Mouse (Mus musculus) neural tube, embryonic 13.5 days (tissue): ENCODE measurements around the gene Gm49368. TPM values are rescaled to one million over a fixed set of nuclear protein-coding genes. Genes with fewer than 3 reads are reported as not detected.
"Not testable (repeated sequence)": the region's sequence is repeated elsewhere in the genome, so short reads cannot be mapped to it uniquely, and the experiment has no call there.

Experiments
- ATAC-seq: fragments of 200-750 bp; cut with Nextera tagmentation; 2 replicates; pipeline ENCODE4 v1.8.0; 2017; ENCODE audit warnings: low read depth, mild to moderate bottlenecking, moderate TSS enrichment, moderate library complexity
- H3K27ac ChIP-seq: fragments of 300-500 bp; sonication (generic); replicated peaks from 2 replicates; pipeline ENCODE4 v1.5.1; 2015; ENCODE audit warnings: moderate library complexity, mild to moderate bottlenecking, inconsistent platforms
- H3K27me3 ChIP-seq: fragments of 300-500 bp; sonication (generic); 2 replicates; pipeline ENCODE4 v1.6.1; 2015; ENCODE audit warnings: mild to moderate bottlenecking, inconsistent platforms
- H3K36me3 ChIP-seq: fragments of 300-500 bp; sonication (generic); 2 replicates; pipeline ENCODE4 v1.6.1; 2015; ENCODE audit warnings: mild to moderate bottlenecking, inconsistent platforms
- H3K4me1 ChIP-seq: fragments of 300-500 bp; sonication (generic); replicated peaks from 2 replicates; pipeline ENCODE4 v1.6.1; 2015; ENCODE audit warnings: inconsistent platforms
- H3K4me2 ChIP-seq: fragments of 300-500 bp; sonication (generic); 2 replicates; pipeline ENCODE4 v1.6.1; 2015; ENCODE audit warnings: inconsistent platforms, mild to moderate bottlenecking, moderate library complexity
- H3K4me3 ChIP-seq: fragments of 300-500 bp; sonication (generic); 2 replicates; pipeline ENCODE4 v1.5.1; 2015; ENCODE audit warnings: mild to moderate bottlenecking, inconsistent platforms
- H3K9ac ChIP-seq: fragments of 300-500 bp; sonication (generic); 2 replicates; pipeline ENCODE4 v1.6.1; 2015; ENCODE audit warnings: moderate library complexity, mild to moderate bottlenecking, inconsistent platforms
- H3K9me3 ChIP-seq: fragments of 300-500 bp; sonication (generic); 2 replicates; pipeline ENCODE4 v1.6.1; 2016; ENCODE audit warnings: inconsistent platforms
- WGBS: fragments of 180-500 bp; shearing (Covaris S2); methylation state at CpG from one replicate; pipeline ENCODE4 v1.1.7; 2015; 5-methylcytosine and 5-hydroxymethylcytosine counted together
- polyA plus RNA-seq: library from polyadenylated mRNA; unstranded; fragments of >200 nt; fragmentation: Nextera tagmentation; extraction: Ambion mirVana; gene quantifications from 2 replicates; pipeline ENCODE4 v1.2.1, GENCODE M21; 2015

The Gm49368 gene
- polyA plus RNA-seq, 1 experiment from 2014 or later: not detected

DNA sequence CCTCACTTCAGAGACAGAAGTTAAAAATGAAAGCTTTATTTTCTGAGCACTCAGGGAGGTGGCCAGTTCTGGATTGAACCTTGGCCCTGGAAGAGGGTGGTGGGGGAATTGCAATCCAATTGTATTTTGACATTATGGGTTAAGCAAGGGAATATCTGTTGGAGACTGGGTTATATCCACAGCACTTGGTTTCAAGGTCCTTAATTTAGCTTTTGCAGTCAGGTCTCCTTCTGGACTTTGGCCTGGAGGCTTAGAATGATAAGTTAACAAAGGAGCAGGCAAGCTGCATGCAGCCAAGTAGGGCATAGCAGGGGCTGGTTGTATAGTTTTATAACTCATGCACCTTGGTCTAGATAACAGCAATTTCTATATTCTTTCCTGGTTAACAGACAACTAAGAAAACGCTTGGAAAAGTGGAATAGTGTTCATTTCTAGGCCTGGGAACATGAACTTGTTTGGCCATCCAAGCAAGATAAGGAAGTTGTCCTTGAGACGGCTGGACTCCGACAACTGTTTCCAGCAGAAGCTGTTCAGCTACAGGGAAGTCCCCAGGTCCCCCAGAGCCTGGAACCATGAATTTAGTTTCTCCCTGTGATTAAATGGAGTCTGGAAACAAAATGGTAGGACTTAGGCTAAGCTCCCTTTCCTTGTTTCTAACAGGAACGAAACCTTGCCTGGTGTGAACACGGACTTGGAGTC, 30.0 kb upstream of the Gm49368 start:
- Histone ChIP-seq H3K27me3 (no peaks in the 10 kb centered on the region), H3K27ac (no peak overlapping the region), H3K9me3 (no peaks in the 10 kb centered on the region), H3K9ac (no peak overlapping the region), H3K4me1 (no peaks in the 10 kb centered on the region), H3K4me2 (no peak overlapping the region), H3K4me3 (no peak overlapping the region), H3K36me3 (no peaks in the 10 kb centered on the region)
- WGBS: 89% methylated on average over 5 of the region's 5 CpGs
- no peak for ATAC-seq

DNA sequence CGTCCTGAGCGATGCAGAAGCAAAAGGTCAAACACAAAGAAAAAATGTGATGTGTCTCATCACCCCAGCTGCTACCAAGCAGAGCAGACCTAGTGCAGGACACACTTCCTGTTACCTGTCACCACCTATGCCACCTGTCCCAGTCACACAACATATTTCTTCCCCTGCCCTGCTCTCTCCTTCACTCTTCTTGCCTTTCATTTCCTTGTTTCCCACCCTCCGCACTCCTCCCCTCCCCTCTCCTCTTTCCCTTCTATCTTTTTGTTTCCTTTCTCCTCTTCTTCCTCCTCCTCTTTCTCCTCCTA, 29.5 kb upstream of the Gm49368 start:
- whole genome bisulfite sequencing: 94% methylated on average over 3 of the region's 3 CpGs
- ATAC-seq: no peak
- Histone ChIP-seq H3K4me2 (no peak overlapping the region), H3K27me3 (no peaks in the 10 kb centered on the region), H3K9ac (no peak overlapping the region), H3K4me1 (no peaks in the 10 kb centered on the region), H3K9me3 (no peaks in the 10 kb centered on the region), H3K27ac (no peak overlapping the region), H3K36me3 (no peaks in the 10 kb centered on the region), H3K4me3 (no peak overlapping the region)

GRCm38 (mm10) chr7:128033616-128034015, 28.9 kb upstream of the Gm49368 start:
- Histone ChIP-seq H3K9ac (no peak overlapping the region), H3K27me3 (no peaks in the 10 kb centered on the region), H3K27ac (no peak overlapping the region), H3K9me3 (no peaks in the 10 kb centered on the region), H3K36me3 (no peaks in the 10 kb centered on the region), H3K4me1 (no peaks in the 10 kb centered on the region), H3K4me3 (no peak overlapping the region), H3K4me2 (no peak overlapping the region)
- 98% methylated on average over 4 of the region's 4 CpGs for WGBS
- no peak for ATAC-seq

DNA sequence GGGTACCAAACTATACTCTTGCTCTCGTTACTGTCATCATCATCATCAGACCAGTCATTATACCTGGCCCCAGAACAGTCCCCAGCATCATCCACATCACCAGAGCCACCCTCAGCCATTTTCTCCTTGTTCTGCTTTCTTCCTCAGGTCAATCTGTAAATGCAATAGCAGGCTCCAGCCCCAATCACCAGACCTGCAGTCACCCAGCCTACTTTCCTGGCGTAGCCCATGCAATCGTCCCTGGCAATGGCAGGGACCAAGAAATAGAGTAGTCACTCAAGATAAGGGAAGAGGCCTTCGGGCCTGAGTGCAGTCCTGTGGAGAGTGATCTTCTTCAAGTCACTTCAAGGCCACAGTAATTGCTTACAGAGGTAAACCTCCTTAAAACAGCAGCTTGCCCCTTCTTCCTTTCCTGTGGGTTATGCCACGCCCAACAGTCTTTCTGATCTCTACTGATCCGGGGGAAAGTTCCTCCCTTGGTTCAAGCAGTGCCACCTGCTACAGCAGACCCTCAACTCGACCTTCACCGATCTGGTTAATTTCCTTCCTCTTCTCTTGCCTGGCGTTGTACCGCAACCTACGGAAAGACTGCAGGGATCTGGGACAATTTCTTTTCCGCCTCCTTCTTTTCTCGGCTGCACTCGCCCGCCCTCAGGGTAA, 20.2 kb upstream of the Gm49368 start:
- not testable (repeated sequence) for H3K4me1 ChIP-seq, ATAC-seq, H3K36me3 ChIP-seq, H3K4me2 ChIP-seq, H3K27me3 ChIP-seq, H3K27ac ChIP-seq, H3K9ac ChIP-seq, H3K9me3 ChIP-seq, H3K4me3 ChIP-seq
- 85% methylated on average over 15 of the region's 15 CpGs for WGBS

DNA sequence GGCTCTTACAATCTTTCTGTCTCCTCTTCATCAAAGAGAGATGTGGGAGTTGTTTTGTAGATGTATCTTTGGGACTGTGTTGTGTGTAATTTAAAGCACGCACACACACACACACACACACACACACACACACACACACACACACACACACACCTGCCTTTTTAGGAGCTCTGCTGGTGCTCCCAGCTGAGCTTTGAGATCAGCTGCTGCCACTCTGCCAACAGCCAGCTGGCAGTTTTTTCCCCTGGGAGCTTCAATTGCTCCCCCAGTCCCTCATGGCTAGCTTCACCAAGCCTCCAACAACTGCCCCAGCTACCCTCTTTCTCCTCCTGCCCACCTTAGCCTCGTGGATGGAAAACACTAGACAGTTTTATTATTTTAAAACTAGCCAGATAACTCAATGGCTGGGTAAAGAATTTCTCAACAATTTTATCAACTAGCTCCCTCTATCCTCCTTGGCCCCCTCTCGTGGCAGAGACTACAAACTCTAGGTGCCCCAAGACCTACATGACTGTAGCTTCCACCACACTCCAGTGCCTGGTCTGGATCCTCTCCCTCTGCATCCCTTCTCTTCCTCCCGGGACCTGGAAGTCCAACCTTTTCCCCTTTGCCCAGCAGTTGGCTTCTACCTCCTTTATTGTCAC, 18.2 kb upstream of the Gm49368 start:
- Histone ChIP-seq H3K9me3 (no peaks in the 10 kb centered on the region), H3K4me3 (no peak overlapping the region), H3K4me2 (no peak overlapping the region), H3K9ac (no peak overlapping the region), H3K27me3 (no peaks in the 10 kb centered on the region; the same call in 1 of the 2 replicates), H3K27ac (no peak overlapping the region), H3K4me1 (no peaks in the 10 kb centered on the region), H3K36me3 (no peaks in the 10 kb centered on the region)
- no peak for ATAC-seq
- 68% methylated on average over 4 of the region's 4 CpGs for WGBS

DNA sequence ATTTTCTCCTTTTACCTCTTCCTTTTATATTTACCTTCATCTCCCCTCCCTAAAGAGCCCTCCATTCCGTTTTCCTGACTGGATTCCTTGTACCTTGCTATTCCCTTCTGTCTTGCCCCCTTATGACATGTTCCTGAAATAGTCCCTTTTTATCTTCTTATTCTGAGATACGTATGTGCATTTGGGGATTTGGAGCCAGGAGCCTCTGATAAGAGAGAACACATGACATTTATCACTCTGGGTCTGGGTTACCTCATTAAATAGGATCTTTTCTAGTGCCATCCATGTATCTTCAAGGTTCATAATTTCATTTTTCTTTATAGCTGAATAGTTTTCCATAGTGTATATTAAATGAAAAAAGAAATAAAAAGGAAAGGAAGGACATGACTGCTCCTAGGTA, 16.8 kb upstream of the Gm49368 start:
- 73% methylated on average over 2 of the region's 2 CpGs for WGBS
- no peak overlapping the region for H3K27ac ChIP-seq
- no peak for ATAC-seq
- H3K36me3 ChIP-seq: no peaks in the 10 kb centered on the region
- H3K4me2 ChIP-seq: no peak overlapping the region
- no peaks in the 10 kb centered on the region for H3K4me1 ChIP-seq
- H3K27me3 ChIP-seq: no peaks in the 10 kb centered on the region; the same call in 1 of the 2 replicates
- no peaks in the 10 kb centered on the region for H3K9me3 ChIP-seq
- no peak overlapping the region for H3K9ac ChIP-seq
- H3K4me3 ChIP-seq: no peak overlapping the region

DNA sequence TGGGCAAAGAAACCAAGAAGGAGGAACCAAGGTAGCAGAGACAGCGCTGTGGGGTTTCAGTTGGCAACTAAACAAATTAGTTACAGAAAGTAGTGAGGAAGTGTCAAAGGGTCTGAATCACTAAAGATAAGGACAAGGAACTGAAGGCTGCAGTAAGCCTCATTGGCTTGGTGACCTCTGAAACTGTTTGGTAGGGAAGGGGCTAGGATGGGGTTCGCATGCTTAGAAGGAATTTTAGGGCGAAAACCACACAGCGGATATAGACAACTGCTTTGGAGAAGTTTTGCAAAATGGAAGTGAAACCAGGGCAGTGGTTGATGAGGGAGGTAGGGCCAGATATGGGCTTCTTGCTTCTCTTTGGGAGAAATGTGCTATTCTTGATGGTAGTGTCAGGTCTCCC, 13.7 kb upstream of the Gm49368 start:
- Histone ChIP-seq H3K36me3 (no peaks in the 10 kb centered on the region), H3K27ac (no peak overlapping the region), H3K4me3 (no peak overlapping the region), H3K9me3 (no peaks in the 10 kb centered on the region), H3K4me1 (no peaks in the 10 kb centered on the region), H3K27me3 (no peaks in the 10 kb centered on the region; the same call in 1 of the 2 replicates), H3K9ac (no peak overlapping the region), H3K4me2 (no peak overlapping the region)
- 91% methylated on average over 4 of the region's 4 CpGs for WGBS
- no peak for ATAC-seq

- H3K27me3 ChIP-seq: no peaks in the 10 kb centered on the region; the same call in 1 of the 2 replicates
- ATAC-seq: no peak
- WGBS: 87% methylated on average over 2 of the region's 2 CpGs
Observed at GRCm38 (mm10) chr7:128049254-128049653, 13.2 kb upstream of the Gm49368 start.

GRCm38 (mm10) chr7:128050739-128051138, 11.7 kb upstream of the Gm49368 start:
- H3K9ac ChIP-seq: no peak overlapping the region
- H3K27ac ChIP-seq: no peak overlapping the region
- H3K27me3 ChIP-seq: no peaks in the 10 kb centered on the region
- WGBS: 66% methylated on average over 4 of the region's 4 CpGs
- no peak overlapping the region for H3K4me2 ChIP-seq
- no peak for ATAC-seq
- no peaks in the 10 kb centered on the region for H3K36me3 ChIP-seq
- H3K4me3 ChIP-seq: no peak overlapping the region
- H3K9me3 ChIP-seq: no peaks in the 10 kb centered on the region
- no peaks in the 10 kb centered on the region for H3K4me1 ChIP-seq

More at GRCm38 (mm10) chr7:128049254-128049653, 13.2 kb upstream of the Gm49368 start:
- Histone ChIP-seq H3K36me3 (no peaks in the 10 kb centered on the region), H3K4me1 (no peaks in the 10 kb centered on the region), H3K4me3 (no peak overlapping the region), H3K27ac (no peak overlapping the region), H3K4me2 (no peak overlapping the region), H3K9me3 (no peaks in the 10 kb centered on the region), H3K9ac (no peak overlapping the region)

DNA sequence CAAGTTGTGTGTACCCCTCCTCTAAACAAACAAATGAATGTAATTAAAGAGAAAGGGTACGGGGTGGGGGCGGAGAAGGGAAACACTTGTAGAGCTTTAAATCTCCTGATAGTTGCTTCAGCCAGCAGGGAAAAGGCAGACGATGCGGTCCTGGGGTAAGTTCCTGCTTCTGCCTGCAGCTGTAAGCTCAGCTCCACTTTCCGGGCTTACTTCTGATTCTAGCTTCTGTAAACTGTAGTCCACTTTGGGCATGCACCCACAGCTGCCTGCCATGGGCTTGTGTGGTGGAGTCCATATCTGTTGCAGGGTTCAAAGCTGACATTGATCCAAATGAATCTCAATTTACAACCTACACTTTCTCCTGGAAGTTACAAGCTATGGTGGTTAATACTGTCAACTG, 9.4 kb upstream of the Gm49368 start:
- Histone ChIP-seq H3K27me3 (no peaks in the 10 kb centered on the region), H3K4me1 (no peaks in the 10 kb centered on the region), H3K4me2 (no peak overlapping the region), H3K9ac (no peak overlapping the region), H3K36me3 (no peaks in the 10 kb centered on the region), H3K9me3 (no peaks in the 10 kb centered on the region), H3K27ac (no peak overlapping the region), H3K4me3 (no peak overlapping the region)
- WGBS: 74% methylated on average over 5 of the region's 5 CpGs
- ATAC-seq: no peak

- H3K27me3 ChIP-seq: no peaks in the 10 kb centered on the region
- H3K9me3 ChIP-seq: no peaks in the 10 kb centered on the region
- no peak overlapping the region for H3K9ac ChIP-seq
- WGBS: 73% methylated on average over 3 of the region's 3 CpGs
- no peaks in the 10 kb centered on the region for H3K4me1 ChIP-seq
- ATAC-seq: no peak
- H3K27ac ChIP-seq: no peak overlapping the region
- no peak overlapping the region for H3K4me2 ChIP-seq
- no peak overlapping the region for H3K4me3 ChIP-seq
- no peaks in the 10 kb centered on the region for H3K36me3 ChIP-seq
Observed at GRCm38 (mm10) chr7:128056917-128057444, 5.5 kb upstream of the Gm49368 start.

GRCm38 (mm10) chr7:128057860-128058259, 4.6 kb upstream of the Gm49368 start:
- H3K4me1 ChIP-seq: no peaks in the 10 kb centered on the region
- no peak overlapping the region for H3K27ac ChIP-seq
- H3K36me3 ChIP-seq: no peaks in the 10 kb centered on the region
- no peak for ATAC-seq
- H3K4me3 ChIP-seq: no peak overlapping the region
- H3K9ac ChIP-seq: no peak overlapping the region
- no peaks in the 10 kb centered on the region for H3K9me3 ChIP-seq
- H3K4me2 ChIP-seq: no peak overlapping the region
- no peaks in the 10 kb centered on the region for H3K27me3 ChIP-seq
- 80% methylated on average over 8 of the region's 8 CpGs for WGBS
